Mouse (Mus musculus) right cerebral cortex, adult 2 months (tissue): ENCODE results near the gene Gm20820.
"Not testable (repeated sequence)": the region's sequence is repeated elsewhere in the genome, so short reads cannot be mapped to it uniquely, and the experiment has no call there.

Experiments used
- DNase-seq, 2 experiments: peaks; one replicate each; pipeline ENCODE4 v3.0.0; 2021 to 2022; ENCODE audit warnings: low spot score in 2 of 2

Gene Gm20820

DNA sequence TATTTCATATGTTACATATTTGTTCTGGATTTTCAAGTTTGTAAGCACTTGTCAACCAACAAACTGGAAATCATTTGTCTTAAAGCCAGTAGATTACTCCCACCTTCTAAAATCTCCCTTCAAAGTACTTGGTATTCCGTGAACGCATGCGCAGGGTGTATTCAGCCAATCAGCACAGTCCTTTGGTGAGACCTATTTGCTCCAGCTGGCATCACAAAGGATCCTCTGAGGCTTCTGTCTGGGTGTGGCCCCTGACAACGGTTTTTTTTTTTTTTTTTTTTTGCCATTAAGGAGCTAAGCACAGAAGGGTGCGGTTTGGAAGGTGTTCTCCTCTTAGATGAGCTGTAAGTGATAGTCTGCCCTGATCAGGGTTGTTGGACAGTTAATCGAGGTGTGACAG lies at the start of gene Gm20820:
Gene Gm20820 (plus strand): TSS at position 301 of the 400 bp plus-strand sequence.
- not testable (repeated sequence) for DNase-seq
